Mouse (Mus musculus) heart, postnatal 36 days (tissue): ENCODE measurements at regions not wholly inside any gene's neighbourhood (a gene's known extent, or its start where the extent isn't known, plus 50 kb on each side); places are given as distances from the start of the nearest gene placed in this dataset.

Experiments
- DNase-seq, 2 experiments: peaks; one replicate each; pipeline ENCODE4 v3.0.0; 2021 to 2022
- intact Hi-C: fragments of 180-260 bp; cut with DNase I; formaldehyde crosslinking; loops from one replicate; pipeline ENCODE4 v1.15.1; 2025

DNA sequence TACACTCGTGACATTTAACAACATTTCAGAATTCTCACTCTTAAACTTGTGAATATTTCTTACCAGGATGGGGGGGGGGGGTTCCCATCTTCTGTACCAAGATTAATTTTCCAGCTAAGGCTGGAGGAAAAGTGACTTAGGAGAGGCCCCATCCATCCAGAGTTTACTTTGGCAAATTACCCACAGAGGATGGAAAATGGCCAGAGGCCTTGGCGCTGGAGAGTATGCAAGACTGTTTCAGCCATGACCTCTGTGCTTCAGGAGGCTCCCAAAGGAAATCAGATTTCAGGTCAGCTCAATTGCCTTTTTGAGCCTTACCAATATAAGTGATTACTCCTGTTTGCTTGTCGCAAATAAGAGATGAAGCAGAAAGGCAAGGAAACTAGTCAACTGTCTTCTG, 143.4 kb upstream of the F930015N05Rik start:
- peak; percentile 78 to 82 for DNase-seq

DNA sequence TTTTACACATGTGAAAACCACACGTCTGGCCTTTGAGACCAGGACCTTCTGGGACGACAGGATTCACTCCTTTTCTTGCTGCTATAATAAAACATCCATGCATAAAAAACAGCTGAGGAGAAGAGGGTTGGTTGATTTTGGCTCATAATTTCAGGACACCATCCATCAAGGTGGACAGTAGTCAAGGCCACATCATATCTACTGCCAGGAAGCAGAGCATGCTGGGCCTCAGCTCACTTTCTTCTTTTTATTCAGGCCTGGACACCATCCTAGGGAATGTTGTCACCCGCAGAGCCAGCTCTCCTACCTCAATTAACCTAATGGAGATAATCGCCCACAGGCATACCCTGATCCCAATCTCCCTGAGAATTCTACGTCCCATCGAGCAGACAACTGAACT, 149.6 kb upstream of the F930015N05Rik start:
- DNase-seq = no peak
- intact Hi-C loops = no loop called here

More for the DNA sequence above, 143.4 kb upstream of the F930015N05Rik start:
- intact Hi-C loops = no loop called here

DNA sequence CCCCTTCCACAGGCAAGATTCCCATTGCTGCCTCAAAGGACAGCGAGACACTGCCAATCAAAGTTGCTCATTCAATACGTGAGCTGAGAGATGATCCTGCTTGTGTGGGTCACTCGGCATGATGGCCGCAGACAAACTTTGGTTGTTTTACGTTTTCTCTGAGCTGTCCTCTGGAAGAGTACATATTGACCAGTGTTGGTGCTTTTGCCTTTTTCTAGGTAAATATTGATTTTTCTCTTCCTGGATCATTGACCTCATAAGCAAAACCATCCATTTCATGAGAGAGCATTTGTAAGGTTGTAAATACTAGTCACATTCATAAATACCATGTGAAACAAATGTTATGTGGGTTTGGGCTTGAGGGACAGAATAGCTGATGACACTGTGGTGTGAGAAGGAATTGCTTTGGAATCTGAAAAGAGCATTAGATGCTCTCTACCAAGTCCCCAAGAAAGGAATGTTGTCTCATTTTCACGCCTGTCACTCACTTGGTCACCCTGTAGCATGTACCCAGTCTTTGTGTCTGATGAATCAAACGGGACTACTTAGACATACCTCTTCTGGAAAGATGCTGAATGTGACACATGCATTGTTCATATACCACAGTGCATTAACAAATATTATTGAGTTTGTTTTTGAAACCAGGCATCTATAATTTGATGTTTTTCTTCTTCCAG, 150.7 kb upstream of the F930015N05Rik start:
- intact Hi-C loops = no loop called here
- no peak for DNase-seq

DNA sequence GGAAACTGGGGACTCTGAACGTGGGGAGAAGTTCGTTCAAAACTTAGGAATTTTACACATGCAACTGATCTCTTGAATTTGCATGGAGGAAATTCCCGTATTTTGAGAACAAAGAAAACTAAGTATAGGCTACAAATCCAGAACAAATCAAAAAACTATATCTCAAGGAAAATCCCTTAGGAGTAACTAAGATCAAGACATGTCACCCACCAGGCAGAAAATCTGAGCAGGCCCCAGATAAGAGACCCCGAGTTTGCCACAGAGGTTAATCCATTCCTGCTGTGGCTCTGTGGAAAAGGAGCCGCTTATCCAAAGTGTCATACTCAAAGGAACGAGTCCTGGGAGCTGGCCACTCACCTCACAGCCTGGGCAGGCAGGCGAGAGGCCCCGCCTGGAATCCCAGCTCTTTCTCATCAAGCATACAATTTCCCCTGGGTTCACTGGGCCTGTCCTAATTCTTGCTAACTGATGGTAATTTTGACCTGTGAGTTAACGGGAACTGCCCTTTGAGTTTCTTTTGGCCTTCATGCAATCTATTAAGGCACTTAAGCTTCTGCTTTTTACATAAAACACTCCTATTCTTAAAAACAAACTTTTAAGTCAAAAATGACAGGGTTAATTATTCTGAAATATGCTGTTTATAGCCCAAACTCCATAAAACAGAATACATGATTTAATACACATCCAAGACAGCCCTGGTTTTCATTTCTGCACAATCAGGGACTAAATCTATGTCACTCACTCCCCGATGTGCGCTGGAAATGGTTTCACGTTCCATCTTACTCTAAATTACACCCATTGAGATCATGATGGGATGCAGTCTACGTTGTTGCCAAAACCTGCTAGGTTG, 151.5 kb upstream of the F930015N05Rik start:
- DNase-seq = no peak
- intact Hi-C loops = no loop called here

DNA sequence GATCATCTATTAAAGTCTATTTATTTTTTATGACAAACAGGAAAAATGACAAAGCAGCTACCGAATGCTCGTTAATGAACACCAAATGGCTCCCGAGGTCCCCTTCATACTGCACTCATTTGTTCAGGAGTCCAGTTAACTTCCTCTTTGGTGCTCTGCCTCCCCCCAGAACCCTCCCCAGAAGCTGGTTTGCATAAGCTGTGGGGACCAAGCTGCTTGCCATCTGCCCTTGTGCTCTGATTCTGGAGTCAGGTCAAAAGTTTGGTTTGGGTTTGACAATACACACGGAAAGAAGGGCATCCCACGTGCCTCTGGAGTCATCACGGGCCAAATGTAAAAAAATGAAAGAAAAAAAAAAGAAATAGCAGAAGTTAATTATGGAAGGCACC, 152.1 kb upstream of the F930015N05Rik start:
- intact Hi-C loops = no loop called here
- DNase-seq = no peak

DNA sequence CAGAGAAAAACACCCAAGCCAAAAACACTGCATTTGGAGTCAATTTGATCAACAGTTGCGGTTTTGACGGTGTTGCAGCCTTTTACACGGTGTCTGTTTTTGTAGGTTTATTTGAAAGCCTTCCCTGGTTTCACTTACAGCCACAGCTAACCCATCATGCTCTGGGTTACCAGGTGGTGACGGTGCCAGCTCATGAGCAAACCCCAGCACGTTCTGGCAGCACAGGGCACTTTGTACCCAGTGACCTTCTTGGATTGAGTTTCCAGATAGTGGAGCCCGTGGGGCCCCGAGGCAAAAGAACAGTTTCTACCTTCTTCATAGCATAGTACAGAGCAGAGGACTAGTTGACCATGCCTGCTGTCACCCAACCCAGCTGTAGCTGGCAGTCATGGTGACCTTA, 152.6 kb upstream of the F930015N05Rik start:
- intact Hi-C loops = no loop called here
- no peak for DNase-seq

DNA sequence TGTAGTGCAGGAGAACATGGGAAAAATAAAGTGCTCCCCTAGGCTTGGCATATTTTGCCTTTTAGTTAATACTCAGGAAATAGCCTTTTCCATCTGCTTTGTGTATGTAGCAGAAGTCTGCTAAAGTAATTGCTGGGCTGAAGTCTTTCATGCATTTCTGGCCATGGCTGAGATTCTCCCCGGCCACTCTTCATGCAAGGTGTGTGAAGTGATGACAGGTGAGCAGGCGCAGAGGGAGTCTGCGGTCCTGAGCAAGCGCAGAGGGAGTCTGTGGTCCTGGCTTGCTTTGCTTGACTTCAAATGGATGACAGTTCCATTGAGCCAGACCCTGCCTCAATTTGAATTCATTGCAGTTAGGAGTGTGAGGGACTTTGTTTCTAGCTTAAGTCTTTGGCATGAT, 153.6 kb upstream of the F930015N05Rik start:
- intact Hi-C loops = no loop called here
- DNase-seq = no peak

DNA sequence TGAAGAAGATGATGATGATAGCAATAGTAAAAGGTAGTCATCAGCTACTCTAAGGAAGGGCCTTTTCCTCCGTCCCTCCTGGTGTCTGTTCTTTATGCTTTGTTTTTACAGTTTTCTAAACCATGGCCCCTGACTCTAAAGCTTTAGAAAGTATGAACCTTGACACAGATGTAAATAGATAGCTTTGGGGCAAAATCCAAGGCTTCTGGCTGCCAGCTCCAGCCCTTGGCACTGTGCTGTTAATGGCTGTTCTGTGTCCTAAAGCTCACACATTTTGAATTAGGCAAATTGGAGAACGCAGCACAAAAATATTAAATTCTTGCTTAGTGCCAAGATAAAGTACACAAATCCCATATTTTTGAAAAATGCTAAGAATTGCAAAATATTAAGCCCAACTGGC, 155.8 kb upstream of the F930015N05Rik start:
- intact Hi-C loops = no loop called here
- DNase-seq = no peak

DNA sequence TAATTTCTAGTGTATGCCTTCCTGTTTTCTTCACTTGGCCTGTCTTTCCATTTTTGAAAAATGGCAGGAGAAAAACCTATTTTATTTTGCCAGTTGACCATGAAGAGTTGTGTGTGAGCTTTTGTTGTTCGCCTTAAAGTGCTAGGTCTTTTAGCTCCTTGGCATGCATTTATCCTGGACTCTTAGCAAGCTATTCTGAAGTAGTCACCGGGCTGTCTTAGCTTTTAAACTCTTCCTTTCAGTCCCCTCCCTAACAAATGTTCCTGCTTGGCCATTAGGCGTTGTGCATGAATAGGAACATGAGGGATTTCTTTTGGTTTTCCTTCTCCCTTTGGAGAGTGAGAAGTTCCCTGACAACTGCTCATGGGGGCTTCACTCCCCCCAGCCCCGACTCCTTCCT, 160.9 kb upstream of the F930015N05Rik start:
- intact Hi-C loops = no loop called here
- DNase-seq = no peak

DNA sequence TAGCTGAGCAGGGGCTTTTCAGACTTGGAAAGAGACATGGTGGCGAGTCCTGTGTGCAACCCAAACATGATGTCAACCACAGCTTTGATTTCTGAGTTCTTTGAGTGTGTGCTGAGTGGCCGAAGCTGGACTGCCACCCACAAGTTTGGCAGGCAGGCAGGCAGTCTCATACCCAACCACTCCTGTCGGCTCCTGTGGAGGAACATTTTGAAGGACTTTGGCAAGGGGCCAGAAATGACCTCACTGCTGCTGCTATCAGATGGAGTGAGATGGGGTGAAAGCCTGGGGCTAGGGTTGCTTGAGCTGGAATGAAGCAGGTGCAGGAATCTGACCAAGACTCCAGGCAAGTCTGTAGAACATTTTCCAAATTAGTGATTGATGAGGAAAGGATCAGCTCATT, 162.7 kb upstream of the F930015N05Rik start:
- intact Hi-C loops = no loop called here
- peak in 1 of 2 experiments; percentile 19 for DNase-seq

DNA sequence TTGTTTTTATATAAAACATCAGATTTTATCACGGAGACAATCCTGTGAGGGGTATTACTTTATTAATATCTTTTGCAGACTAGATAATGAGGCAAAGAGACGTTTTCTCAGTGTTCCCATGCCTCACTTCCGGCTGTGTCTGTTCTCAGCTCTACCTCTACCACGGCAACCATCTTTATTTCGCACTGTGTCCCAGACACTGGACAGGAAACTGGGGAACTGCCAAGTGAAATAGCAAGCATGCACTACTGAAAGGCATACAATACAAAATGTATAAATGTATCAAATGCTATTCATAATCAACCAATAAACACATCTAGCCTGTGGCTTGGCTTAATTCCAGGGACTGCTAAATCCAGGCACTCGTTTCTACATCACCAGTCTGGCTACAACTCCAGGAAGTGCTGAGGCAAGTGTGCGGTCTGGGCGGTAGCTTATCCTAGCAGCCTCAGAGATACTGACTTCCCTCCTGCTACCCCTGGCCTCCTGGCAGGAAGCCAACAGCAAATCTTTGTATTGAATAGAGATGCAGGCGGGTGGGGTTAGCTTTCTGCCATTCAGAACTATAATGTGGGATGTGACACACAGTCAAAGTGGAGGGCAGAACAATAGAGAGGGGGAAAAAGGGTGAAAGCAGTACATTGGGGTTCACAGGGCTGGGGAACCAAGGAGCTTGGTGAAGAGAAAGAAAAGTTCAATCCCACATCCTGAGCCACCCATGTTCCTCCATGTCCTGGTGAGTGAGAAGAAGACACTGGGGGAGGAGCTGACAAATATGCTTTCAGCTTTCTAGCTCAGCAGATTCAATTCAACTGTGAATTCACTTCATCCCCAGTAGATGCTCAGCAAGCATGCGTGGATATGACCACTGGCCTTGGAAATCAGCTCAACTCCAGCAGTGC, 164.0 kb upstream of the F930015N05Rik start:
- intact Hi-C loops = no loop called here
- peak; percentile 39 to 46 for DNase-seq

DNA sequence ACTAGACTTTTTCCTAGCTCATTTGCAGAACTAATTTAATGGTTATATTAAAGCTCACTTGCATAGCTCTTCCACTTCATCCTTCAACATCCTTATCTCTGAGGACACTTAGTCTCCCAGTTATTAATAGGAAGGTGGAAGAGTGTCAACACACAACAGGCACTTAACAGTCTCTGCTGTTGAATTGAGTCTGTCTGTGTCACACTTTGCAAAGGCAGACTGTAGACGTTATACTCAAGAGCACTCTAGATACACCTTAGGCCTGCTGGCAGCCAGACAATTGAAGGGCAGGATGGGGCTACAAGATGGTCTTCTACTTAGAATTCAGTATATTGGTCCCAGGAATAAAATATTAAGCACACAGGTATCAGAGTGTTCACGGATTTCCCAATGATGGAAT, 172.6 kb upstream of the F930015N05Rik start:
- intact Hi-C loops = no loop called here
- DNase-seq = no peak

DNA sequence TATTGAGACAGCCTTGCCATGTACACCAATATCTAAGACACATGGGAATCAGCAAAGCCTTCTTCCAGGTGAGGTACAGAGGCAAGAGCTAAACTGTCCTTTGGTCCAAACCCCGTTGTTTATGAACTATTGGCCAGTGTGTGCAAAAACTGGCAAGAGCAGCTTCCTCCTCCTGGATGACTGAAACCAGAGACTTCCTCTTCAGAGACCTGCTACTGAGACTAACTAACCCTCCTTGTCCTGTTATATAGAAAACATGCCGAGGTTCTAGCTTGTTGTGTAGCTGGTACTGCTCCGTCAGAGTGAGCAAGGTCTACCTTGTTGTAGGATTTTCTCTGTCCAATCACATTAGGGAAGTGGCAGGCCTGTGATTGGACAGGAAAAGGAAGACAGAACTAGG, 174.3 kb upstream of the F930015N05Rik start:
- intact Hi-C loops = no loop called here

DNA sequence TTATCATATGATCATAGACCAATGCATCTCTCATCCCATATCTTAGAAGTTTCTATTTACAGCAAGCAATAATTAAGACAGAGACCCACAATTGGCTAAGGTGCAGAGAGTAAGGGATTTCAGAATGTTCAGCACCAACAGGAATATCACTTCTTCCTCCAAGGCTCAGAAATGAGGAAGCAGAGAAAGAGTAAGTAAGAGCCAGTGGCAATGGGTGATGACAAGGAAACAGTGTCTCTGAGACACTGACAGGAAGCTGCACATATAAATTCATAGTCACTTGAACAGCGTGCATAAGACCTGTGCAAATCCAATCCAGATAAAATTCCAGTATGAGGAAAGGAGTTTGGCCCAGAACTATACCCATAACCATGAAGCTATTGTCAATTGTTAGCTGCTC, 178.7 kb upstream of the F930015N05Rik start:
- no peak for DNase-seq
- intact Hi-C loops = no loop called here

More for the DNA sequence above, 174.3 kb upstream of the F930015N05Rik start:
- DNase-seq = no peak

DNA sequence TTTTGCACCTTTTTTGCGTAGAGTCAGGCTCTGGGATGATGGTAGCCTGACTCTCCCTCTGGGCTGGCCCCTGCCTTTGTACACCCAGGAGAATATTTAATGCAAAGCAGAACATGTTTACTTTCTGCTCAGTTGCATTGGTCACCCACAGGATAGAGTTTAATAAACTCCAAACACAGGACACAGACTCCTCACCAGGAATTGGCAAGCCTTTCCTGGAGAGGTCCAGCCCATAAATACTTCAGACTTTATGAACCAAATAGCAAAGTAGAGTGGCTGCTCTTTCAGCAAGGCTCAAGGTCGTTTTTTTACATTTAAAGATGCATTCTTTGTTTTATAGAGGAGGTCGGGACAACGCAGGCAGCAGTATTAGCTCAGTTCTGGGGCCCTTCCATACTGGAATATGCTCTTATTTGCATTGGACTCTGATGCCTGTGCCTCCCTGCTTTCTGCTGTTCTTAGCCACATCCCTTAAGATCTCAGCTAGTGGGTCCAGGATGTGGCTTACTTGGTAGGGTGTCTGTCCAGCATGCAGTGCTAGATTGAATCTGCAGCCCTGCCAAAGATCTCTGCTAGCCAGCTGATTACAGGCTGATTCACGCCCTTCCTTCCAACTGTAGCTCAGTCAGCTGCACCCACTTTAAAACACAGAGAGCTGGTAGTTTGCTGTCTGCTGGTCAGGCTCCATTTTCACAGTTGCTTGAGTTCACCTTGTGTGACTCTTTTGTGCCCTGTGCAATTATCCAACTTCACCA, 182.4 kb upstream of the F930015N05Rik start:
- intact Hi-C loops = no loop called here
- peak; percentile 18 to 21 for DNase-seq

DNA sequence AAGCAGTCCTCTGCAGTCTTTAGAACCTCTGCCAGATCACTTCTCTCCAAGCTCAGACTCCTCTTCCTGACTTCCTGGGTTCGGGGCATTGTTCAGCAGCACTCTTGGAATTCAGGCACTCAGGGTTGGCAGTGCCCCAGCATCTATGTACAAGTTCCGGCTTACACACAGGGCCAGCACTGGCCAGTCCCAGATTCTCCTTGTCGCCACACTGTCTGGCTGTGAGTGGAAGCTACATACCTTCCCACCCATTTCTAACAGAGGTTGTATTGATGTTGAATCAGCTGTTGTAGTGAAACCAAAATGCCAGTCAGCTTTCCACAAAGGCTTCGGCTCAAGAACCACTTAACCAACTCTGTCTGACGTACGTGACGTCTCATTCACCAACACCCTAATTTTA, 190.7 kb upstream of the F930015N05Rik start:
- intact Hi-C loops = no loop called here
- DNase-seq = peak; percentile 11 to 19

DNA sequence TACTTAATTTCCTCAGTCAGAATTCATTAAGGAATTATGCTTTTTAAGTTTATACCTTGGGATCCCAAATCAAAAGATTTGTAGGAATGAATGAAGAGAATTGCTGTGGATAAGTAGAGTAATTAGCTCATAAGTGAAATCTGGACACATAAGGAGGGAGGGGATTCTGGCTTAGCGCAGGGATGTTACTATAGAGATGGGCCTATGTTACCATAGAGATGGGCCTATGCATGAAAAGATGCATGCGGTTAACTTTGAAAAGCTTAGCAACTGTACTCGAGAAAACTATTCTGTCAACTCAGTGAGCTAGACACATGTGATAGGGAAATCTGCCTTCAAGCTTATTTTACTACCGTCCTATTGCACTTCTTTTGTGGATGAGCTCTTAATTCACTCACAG, 204.5 kb upstream of the F930015N05Rik start:
- DNase-seq = no peak
- intact Hi-C loops = no loop called here

DNA sequence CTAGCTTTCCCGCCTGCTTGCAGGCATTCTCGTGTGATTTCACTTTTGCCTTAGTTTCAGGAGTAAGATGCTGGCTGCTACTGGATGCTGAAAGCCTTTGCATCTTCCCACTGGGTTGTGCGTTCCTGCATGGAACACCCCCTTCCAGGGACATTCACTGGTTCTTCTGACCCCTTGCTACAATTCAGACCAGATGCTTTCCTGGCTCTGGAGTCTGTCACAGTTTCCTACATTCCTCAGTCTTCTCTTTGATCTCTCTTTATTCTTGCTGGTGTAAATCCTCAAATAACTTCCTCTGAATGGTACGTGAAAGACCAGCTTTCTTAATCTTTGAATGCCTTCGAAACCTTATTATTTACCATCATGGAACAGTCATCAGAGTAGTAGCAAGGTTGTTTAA, 206.7 kb upstream of the F930015N05Rik start:
- intact Hi-C loops = no loop called here
- DNase-seq = no peak

DNA sequence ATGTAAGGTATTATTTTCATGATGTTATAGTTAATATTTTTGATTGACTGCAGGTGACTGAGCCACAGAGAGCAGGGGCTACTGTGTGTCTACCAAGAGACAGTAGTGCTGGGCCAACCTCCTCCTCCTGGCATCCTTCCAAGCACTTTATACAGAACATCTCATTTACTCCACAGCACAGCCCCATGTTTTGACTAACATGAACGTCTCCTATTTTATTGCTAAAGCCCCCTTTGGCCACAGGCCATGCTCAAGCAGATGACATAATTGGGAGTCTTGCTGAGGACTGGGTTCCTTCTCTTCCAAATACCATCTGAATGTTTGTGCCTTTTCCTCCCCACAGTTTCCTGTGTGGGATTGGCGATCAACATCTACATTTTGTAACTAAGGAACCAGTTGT, 211.5 kb upstream of the F930015N05Rik start:
- no peak for DNase-seq
- intact Hi-C loops = no loop called here

DNA sequence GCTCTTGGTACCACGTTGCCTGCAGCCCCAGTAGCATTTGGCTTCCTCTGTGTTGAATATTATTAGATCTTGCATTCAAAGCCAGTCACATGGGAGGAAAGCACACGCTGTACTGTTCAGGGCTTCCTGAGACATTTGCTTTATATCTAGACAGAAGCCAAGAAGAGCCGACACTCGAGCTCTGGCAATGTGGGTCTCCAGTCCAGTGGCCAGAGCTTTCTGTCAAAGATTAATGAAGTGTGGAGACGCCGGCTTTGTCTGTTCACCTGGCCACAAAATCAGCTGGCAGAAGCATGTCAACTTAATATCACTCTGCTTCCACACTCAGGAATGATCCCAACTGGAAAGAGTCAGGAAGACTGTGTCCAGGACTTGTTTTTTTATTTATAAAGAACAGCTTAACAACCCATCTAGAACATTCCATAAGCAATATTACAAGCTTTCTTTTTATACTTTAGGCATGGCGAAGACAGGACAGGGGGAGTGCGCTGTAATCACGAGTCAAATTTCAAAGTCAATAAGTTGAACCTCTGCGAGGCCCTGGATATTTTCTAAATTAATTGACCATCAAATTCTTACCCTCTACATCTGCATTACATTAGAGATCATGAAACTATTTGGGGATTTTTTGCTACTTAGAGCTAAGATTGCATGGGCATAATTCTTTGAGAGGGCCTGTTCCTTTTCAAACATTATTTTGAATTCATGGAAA, 214.3 kb upstream of the F930015N05Rik start:
- intact Hi-C loops = no loop called here

More for the DNA sequence above, 214.3 kb upstream of the F930015N05Rik start:
- peak in 1 of 2 experiments; percentile 17 for DNase-seq
